Mouse (Mus musculus) layer of hippocampus, adult 9-11 months (tissue): Measurements from ENCODE around the gene Rhcg.
A peak's percentile ranks its signal among the peaks of the same experiment; 100 is the strongest.

Source experiments
- DNase-seq: peaks from one replicate; pipeline ENCODE4 v3.0.0; 2022

Rhcg gene

GRCm38 (mm10) chr7:79594854-79595253 is 22.6 kb downstream of the Rhcg start:
- peak; percentile 58 for DNase-seq

GRCm38 (mm10) chr7:79591812-79592731 is 25.4 kb downstream of the Rhcg start:
- DNase-seq: peak; percentile 79

GRCm38 (mm10) chr7:79590560-79591110 is 26.8 kb downstream of the Rhcg start:
- DNase-seq: no peak

- DNase-seq: no peak
These were observed 27.5 kb downstream of the Rhcg start for GRCm38 (mm10) chr7:79589763-79590559.

GRCm38 (mm10) chr7:79588284-79588683 is 29.2 kb downstream of the Rhcg start:
- no peak for DNase-seq

GRCm38 (mm10) chr7:79578851-79579241 is 38.6 kb downstream of the Rhcg start:
- peak; percentile 24 for DNase-seq

GRCm38 (mm10) chr7:79577931-79578850 is 39.3 kb downstream of the Rhcg start:
- DNase-seq: no peak

- peak; percentile 87 for DNase-seq
These were observed 40.2 kb downstream of the Rhcg start for GRCm38 (mm10) chr7:79577096-79577874.

- DNase-seq: no peak
These were observed 40.8 kb downstream of the Rhcg start for GRCm38 (mm10) chr7:79576659-79577058.

GRCm38 (mm10) chr7:79572191-79572818 is 45.2 kb downstream of the Rhcg start:
- DNase-seq: peak; percentile 58

GRCm38 (mm10) chr7:79568937-79569535 is 48.4 kb downstream of the Rhcg start:
- peak; percentile 77 for DNase-seq

- no peak for DNase-seq
These were observed 49.2 kb downstream of the Rhcg start for GRCm38 (mm10) chr7:79568212-79568611.

GRCm38 (mm10) chr7:79563675-79564074 is 53.8 kb downstream of the Rhcg start:
- DNase-seq: no peak

- no peak for DNase-seq
These were observed 55.1 kb downstream of the Rhcg start for GRCm38 (mm10) chr7:79562385-79562784.

- no peak for DNase-seq
These were observed 58.8 kb downstream of the Rhcg start for GRCm38 (mm10) chr7:79558698-79559097.

GRCm38 (mm10) chr7:79557728-79558221 is 59.7 kb downstream of the Rhcg start:
- no peak for DNase-seq

- DNase-seq: no peak
These were observed 62.0 kb downstream of the Rhcg start for GRCm38 (mm10) chr7:79555368-79556034.

- no peak for DNase-seq
These were observed 64.8 kb downstream of the Rhcg start for GRCm38 (mm10) chr7:79552702-79553101.

GRCm38 (mm10) chr7:79548893-79549555 is 68.4 kb downstream of the Rhcg start:
- no peak for DNase-seq
